Mouse (Mus musculus): ENCODE data around the gene Rubcn. TPM values are rescaled to one million over a fixed set of nuclear protein-coding genes. Genes with fewer than 3 reads are reported as not detected.

Rubcn gene
- polyA plus RNA-seq (2012; rRNA removed) = 41.4 and 43.9 TPM in 2 replicates

GRCm38 (mm10) chr16:32877343-32878156 lies at the start of gene Rubcn, which contains the start of gene Fyttd1:
TSS of gene Rubcn (minus strand) at chr16:32877766.
TSS of gene Fyttd1 (plus strand) at chr16:32877500.

GRCm38 (mm10) chr16:32913937-32914881 lies 36.6 kb upstream of the Rubcn start, which contains the start of gene Lrch3:
TSS of gene Lrch3 (plus strand) at chr16:32914100.

GRCm38 (mm10) chr16:32810321-32810720 lies 67.2 kb downstream of the Rubcn start, which contains the start of gene Smbd1:
TSS of gene Smbd1 (minus strand) at chr16:32810477.

GRCm38 (mm10) chr16:32797426-32797689 lies 80.2 kb downstream of the Rubcn start, which contains the start of gene Muc20:
TSS of gene Muc20 (minus strand) at chr16:32797435.

Other genes starting within 250 kb of the Rubcn start
- 145 and 152 TPM in 2 replicates for gene Tnk2, start 233.9 kb downstream of the Rubcn start, polyA plus RNA-seq (2012; rRNA removed)
- 6.9 and 7.8 TPM in 2 replicates for gene Muc4, start 141.9 kb downstream of the Rubcn start, polyA plus RNA-seq (2012; rRNA removed)
- 3.3 and 4.6 TPM in 2 replicates for gene Muc20, start 80.3 kb downstream of the Rubcn start, polyA plus RNA-seq (2012; rRNA removed)
- not detected in 2 replicates for gene Smbd1, start 67.3 kb downstream of the Rubcn start, polyA plus RNA-seq (2012; rRNA removed)
- gene Fyttd1, start 266 bp downstream of the Rubcn start, polyA plus RNA-seq (2012; rRNA removed) = 4.1 and 6.4 TPM in 2 replicates
- gene Lrch3, start 36.3 kb upstream of the Rubcn start, polyA plus RNA-seq (2012; rRNA removed) = 19.9 and 23.6 TPM in 2 replicates
- gene Iqcg, start 178.5 kb upstream of the Rubcn start, polyA plus RNA-seq (2012; rRNA removed) = 0.98 and 1.2 TPM in 2 replicates
- 120 and 167 TPM in 2 replicates for gene Rpl35a, start 178.7 kb upstream of the Rubcn start, polyA plus RNA-seq (2012; rRNA removed)
- 6.8 and 8.8 TPM in 2 replicates for gene Lmln, start 184.8 kb upstream of the Rubcn start, polyA plus RNA-seq (2012; rRNA removed)